Mouse (Mus musculus): ENCODE data around the gene Shoc2. TPM values are rescaled to one million over a fixed set of nuclear protein-coding genes. Genes with fewer than 3 reads are reported as not detected.

The Shoc2 gene
- 62.7 and 65.2 TPM in 2 replicates for total RNA-seq (2023)

GRCm38 (mm10) chr19:53943802-53944785, at the start of gene Shoc2, which contains the start of gene Bbip1:
Shoc2 (plus strand) TSS chr19:53944306.
Bbip1 (minus strand) TSS chr19:53944627.

DNA sequence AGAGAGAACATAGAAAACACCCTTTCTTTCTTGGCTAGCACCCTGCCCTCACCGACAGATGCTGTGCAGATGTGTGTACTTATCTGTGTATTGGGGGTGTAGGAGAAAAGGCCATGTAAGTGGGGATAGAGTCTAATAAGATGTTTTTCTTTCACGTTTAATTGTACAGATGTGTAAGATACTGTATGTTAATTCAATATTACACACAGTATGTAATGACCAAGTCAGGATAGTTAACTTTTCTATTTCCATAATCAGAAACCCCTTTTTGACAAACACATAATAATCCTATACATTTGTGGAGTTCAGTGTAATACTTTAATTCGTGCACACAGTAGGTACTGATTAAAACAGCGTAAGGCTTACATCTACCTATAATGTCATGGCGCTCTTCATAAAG, 99.7 kb downstream of the Shoc2 start, which contains the start of gene Adra2a:
TSS of gene Adra2a (plus strand) at position 301 of the 400 bp plus-strand sequence.

Other genes with a start within 250 kb of the Shoc2 start
- gene Pdcd4, start 52.1 kb upstream of the Shoc2 start, total RNA-seq (2023): 54.6 and 60.3 TPM in 2 replicates
- gene Bbip1, start 321 bp downstream of the Shoc2 start, total RNA-seq (2023): 53.6 and 54.8 TPM in 2 replicates
- gene Adra2a, start 99.8 kb downstream of the Shoc2 start, total RNA-seq (2023): 0.13 and 0.18 TPM in 2 replicates

Measured in neutrophil, adult 65 days (primary cell).